Mouse (Mus musculus): Measurements from ENCODE around the gene Cd300e.
"Not testable (repeated sequence)": the region's sequence is repeated elsewhere in the genome, so short reads cannot be mapped to it uniquely, and the experiment has no call there.

Cd300e gene

GRCm38 (mm10) chr11:115016093-115016492, 45.9 kb downstream of the Cd300e start, which contains the start of gene Cd300ld2:
Gene Cd300ld2 (minus strand): TSS chr11:115016193.
- ATAC-seq (ENCODE audit: insufficient number of reproducible peaks, low FRiP score, low TSS enrichment): not testable (repeated sequence)

- ATAC-seq (ENCODE audit: insufficient number of reproducible peaks, low FRiP score, low TSS enrichment): no peak
These were observed 57.9 kb downstream of the Cd300e start for GRCm38 (mm10) chr11:115004070-115004469.
